Mouse (Mus musculus) heart, embryonic 16.5 days (tissue): ENCODE results near the gene Sidt2. TPM values are rescaled to one million over a fixed set of nuclear protein-coding genes. Genes with fewer than 3 reads are reported as not detected.
A peak's percentile ranks its signal among the peaks of the same experiment; 100 is the strongest.

ENCODE experiments used
- ATAC-seq: fragments of 200-750 bp; cut with Nextera tagmentation; replicated peaks from 2 replicates; pipeline ENCODE4 v1.8.0; 2017; ENCODE audit warnings: moderate number of reproducible peaks; ENCODE audit not compliant: insufficient read depth, low FRiP score; ENCODE audit errors: extremely low read depth
- H3K27ac ChIP-seq: fragments of 300-500 bp; sonication (generic); 2 replicates; pipeline ENCODE4 v1.5.1; 2014; ENCODE audit warnings: mild to moderate bottlenecking, low read length, control low read depth, moderate library complexity
- H3K27me3 ChIP-seq: fragments of 300-500 bp; sonication (generic); 2 replicates; pipeline ENCODE4 v1.6.1; 2014; ENCODE audit warnings: low read length, mixed read lengths; ENCODE audit not compliant: control insufficient read depth, insufficient read depth
- H3K36me3 ChIP-seq: fragments of 300-500 bp; sonication (generic); 2 replicates; pipeline ENCODE4 v1.6.1; 2014; ENCODE audit not compliant: control insufficient read depth, insufficient read depth
- H3K4me1 ChIP-seq: fragments of 300-500 bp; sonication (generic); 2 replicates; pipeline ENCODE4 v1.6.1; 2014; ENCODE audit warnings: low read length, mixed read lengths; ENCODE audit not compliant: control insufficient read depth, insufficient read depth
- H3K4me2 ChIP-seq: fragments of 300-500 bp; sonication (generic); 2 replicates; pipeline ENCODE4 v1.6.1; 2014; ENCODE audit warnings: low read depth, mild to moderate bottlenecking, control low read depth, low read length
- H3K4me3 ChIP-seq: fragments of 300-500 bp; sonication (generic); 2 replicates; pipeline ENCODE4 v1.5.1; 2014; ENCODE audit warnings: mild to moderate bottlenecking, control low read depth, low read length
- H3K9ac ChIP-seq: fragments of 300-500 bp; sonication (generic); 2 replicates; pipeline ENCODE4 v1.6.1; 2014; ENCODE audit warnings: low read length, control low read depth
- H3K9me3 ChIP-seq: fragments of 300-500 bp; sonication (generic); replicated peaks from 2 replicates; pipeline ENCODE4 v1.6.1; 2016; ENCODE audit warnings: low read length; ENCODE audit not compliant: control insufficient read depth
- WGBS: fragments of 180-500 bp; shearing (Covaris S2); extraction: QIAGEN DNeasy Blood & Tissue Kit; methylation state at CpG from one replicate; pipeline ENCODE4 v1.1.7; 2014; 5-methylcytosine and 5-hydroxymethylcytosine counted together
- microRNA-seq: library from miRNA; unstranded; fragments of <30 nt; microRNA quantifications from one replicate; pipeline ENCODE4, GENCODE M21; 2017
- polyA plus RNA-seq: library from polyadenylated mRNA; unstranded; fragments of >200 nt; fragmentation: Nextera tagmentation; extraction: Ambion mirVana; gene quantifications from 2 replicates; pipeline ENCODE4 v1.2.1, GENCODE M21; 2015

Sidt2 gene
- polyA plus RNA-seq, 1 experiment from 2014 or later: 36.9 TPM

GRCm38 (mm10) chr9:45907078-45907428 lies 48.0 kb downstream of the Sidt2 start:
- peak; percentile 4; the same call in 1 of the 2 replicates for ATAC-seq
- Histone ChIP-seq H3K36me3 (peaks cover 27% of the 10 kb centered on the region), H3K4me3 (peak overlapping the region; percentile 96), H3K4me1 (peaks cover 17% of the 10 kb centered on the region), H3K9ac (peak overlapping the region; percentile 89), H3K27me3 (no peaks in the 10 kb centered on the region), H3K4me2 (peak overlapping the region; percentile 61), H3K27ac (peak overlapping the region; percentile 97), H3K9me3 (no peaks in the 10 kb centered on the region)
- WGBS: 0% methylated on average over 19 of the region's 19 CpGs

DNA sequence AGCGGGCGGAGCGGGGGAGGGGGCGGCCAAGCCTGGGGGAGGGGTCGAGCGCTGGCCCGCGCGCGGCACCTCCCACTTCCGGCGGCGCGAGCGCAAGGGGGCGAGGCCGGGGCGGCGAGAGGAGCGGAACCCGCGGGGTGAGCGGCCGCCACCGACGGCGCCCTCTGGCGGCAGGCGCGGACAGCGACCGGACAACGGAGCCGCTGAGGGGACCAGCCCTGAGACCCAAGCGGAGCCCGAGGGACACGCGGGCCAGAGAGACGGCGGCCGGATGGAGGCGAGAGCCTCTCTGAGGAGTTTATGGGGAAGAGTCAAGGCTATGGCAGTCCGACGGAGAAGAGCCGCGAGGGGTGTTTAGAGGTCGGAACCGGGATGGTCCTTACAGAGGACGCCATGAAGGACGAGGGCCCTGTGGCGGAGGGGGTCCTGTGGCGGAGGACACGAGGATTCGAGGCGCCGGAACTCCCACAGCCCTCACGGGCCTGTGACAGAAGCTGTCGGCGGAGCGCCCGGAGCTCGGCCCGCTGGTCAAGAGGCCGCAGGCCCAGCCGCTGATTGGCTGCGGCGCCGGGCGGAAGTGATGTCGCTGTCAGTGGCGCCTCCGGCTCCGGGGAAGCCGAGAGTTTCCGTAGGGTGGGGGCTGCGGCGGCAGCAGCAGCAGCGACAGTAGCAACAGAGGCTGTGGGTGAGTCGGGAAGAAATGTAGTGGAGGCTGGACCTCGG lies 48.5 kb downstream of the Sidt2 start, which contains the start of the genes Pcsk7 and Rnf214:
Gene Pcsk7, plus strand, starts transcription at position 143 of the 723 bp plus-strand sequence.
Gene Rnf214, minus strand, starts transcription at position 557 of the 723 bp plus-strand sequence.
- H3K36me3 ChIP-seq: peaks cover 30% of the 10 kb centered on the region
- WGBS: under 1% methylated on average over 76 of the region's 80 CpGs

GRCm38 (mm10) chr9:45905811-45906237 lies 49.2 kb downstream of the Sidt2 start:
- WGBS: 1% methylated on average over 21 of the region's 27 CpGs
- Histone ChIP-seq H3K9ac (peak overlapping the region; percentile 89), H3K9me3 (no peaks in the 10 kb centered on the region), H3K4me1 (peaks cover 17% of the 10 kb centered on the region), H3K4me3 (peak overlapping the region; percentile 96), H3K4me2 (peak overlapping the region; percentile 61), H3K36me3 (peaks cover 23% of the 10 kb centered on the region), H3K27me3 (no peaks in the 10 kb centered on the region), H3K27ac (peak overlapping the region; percentile 97)
- peak; percentile 31 for ATAC-seq

More for the DNA sequence above, 48.5 kb downstream of the Sidt2 start, which contains the start of the genes Pcsk7 and Rnf214:
- peak; percentile 90 for ATAC-seq
- H3K9ac ChIP-seq: peak within 1 kb of the TSS; percentile 89
- H3K4me1 ChIP-seq: peaks cover 17% of the 10 kb centered on the region
- no peaks in the 10 kb centered on the region for H3K9me3 ChIP-seq
- H3K27ac ChIP-seq: peak within 1 kb of the TSS; percentile 97
- no peaks in the 10 kb centered on the region for H3K27me3 ChIP-seq
- peak within 1 kb of the TSS; percentile 61 for H3K4me2 ChIP-seq
- peak within 1 kb of the TSS; percentile 96 for H3K4me3 ChIP-seq

DNA sequence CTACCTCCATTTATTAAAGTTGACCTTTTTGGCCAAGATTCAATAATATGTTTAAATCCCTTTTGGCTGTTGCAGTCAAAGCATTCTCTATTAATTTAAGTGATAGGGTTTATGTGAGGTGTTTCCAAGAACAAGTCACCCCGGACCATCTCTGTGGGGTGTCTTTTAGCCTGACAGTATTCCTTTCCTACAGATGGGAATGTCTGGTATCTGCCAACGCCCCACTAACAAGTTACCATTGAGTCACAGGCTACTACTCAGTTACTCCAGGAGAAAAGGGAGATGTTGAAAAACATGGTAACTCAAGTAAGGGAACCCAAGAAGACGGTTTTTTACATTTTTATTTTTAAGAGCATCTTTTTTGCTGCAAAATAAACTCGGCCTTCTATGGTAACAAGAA lies 49.9 kb downstream of the Sidt2 start:
- Histone ChIP-seq H3K27ac (no peak overlapping the region), H3K27me3 (no peaks in the 10 kb centered on the region), H3K4me3 (peak overlapping the region; percentile 96), H3K9ac (peak overlapping the region; percentile 89), H3K36me3 (peaks cover 18% of the 10 kb centered on the region), H3K4me1 (peaks cover 17% of the 10 kb centered on the region), H3K4me2 (peak overlapping the region; percentile 61), H3K9me3 (no peaks in the 10 kb centered on the region)
- WGBS: 56% methylated on average over 4 of the region's 4 CpGs
- no peak for ATAC-seq

DNA sequence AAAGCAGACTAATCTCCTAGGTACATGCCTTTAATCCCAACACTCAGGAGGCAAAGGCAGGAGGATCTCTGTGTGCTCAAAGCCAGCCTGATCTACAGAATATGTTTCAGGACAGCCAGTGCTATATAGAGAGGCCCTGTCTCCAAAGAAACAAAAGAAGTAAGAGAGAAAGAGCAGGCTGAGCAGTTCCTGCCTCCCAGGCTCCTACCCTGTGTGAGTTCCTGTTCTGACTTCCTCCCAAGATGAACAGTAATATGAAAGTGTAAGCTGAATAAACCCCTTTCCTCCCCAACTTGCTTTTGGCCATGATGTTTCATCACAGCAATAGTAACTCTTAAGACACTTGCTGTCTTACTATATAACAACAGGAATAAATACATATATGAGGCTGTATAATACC lies 61.4 kb downstream of the Sidt2 start:
- Histone ChIP-seq H3K9me3 (no peaks in the 10 kb centered on the region), H3K4me1 (no peaks in the 10 kb centered on the region), H3K36me3 (peaks cover 54% of the 10 kb centered on the region), H3K4me2 (no peak overlapping the region), H3K9ac (no peak overlapping the region), H3K27ac (no peak overlapping the region), H3K4me3 (no peak overlapping the region), H3K27me3 (no peaks in the 10 kb centered on the region)
- no peak for ATAC-seq

Small RNA genes lying within 50 kb of the gene (microRNA-seq; reads per million reads assigned to microRNA genes)
- gene Mir7087: not detected

Other genes with a start within 250 kb of the Sidt2 start
- gene Cep164, start 126.6 kb downstream of the Sidt2 start, polyA plus RNA-seq: 14.3 and 14.7 TPM in 2 replicates
- gene Bace1, start 116.7 kb downstream of the Sidt2 start, polyA plus RNA-seq: 20.0 and 23.8 TPM in 2 replicates
- gene Pcsk7, start 48.8 kb downstream of the Sidt2 start, polyA plus RNA-seq: 18.7 and 19.9 TPM in 2 replicates
- 38.0 and 42.3 TPM in 2 replicates for gene Rnf214, start 48.3 kb downstream of the Sidt2 start, polyA plus RNA-seq
- gene Tagln, start 19.2 kb downstream of the Sidt2 start, polyA plus RNA-seq: 77.9 and 86.2 TPM in 2 replicates
- gene Pafah1b2, start 57.4 kb upstream of the Sidt2 start, polyA plus RNA-seq: 110 and 131 TPM in 2 replicates
- gene Sik3, start 57.6 kb upstream of the Sidt2 start, polyA plus RNA-seq: 5.1 and 6.7 TPM in 2 replicates